Mouse (Mus musculus): Measurements from ENCODE around the gene Atg16l1.

The Atg16l1 gene

GRCm38 (mm10) chr1:87755641-87756470 is at the start of gene Atg16l1:
Gene Atg16l1 (plus strand): TSS chr1:87755870.
- peak; percentile 89 for DNase-seq (ENCODE audit: extremely low spot score)

- no peak for DNase-seq (ENCODE audit: extremely low spot score)
Observed at GRCm38 (mm10) chr1:87706361-87706760, 49.3 kb upstream of the Atg16l1 start.

GRCm38 (mm10) chr1:87709020-87709419 is 46.6 kb upstream of the Atg16l1 start:
- DNase-seq (ENCODE audit: extremely low spot score) = no peak

- no peak for DNase-seq (ENCODE audit: extremely low spot score)
Observed at GRCm38 (mm10) chr1:87709661-87710270, 45.9 kb upstream of the Atg16l1 start.

GRCm38 (mm10) chr1:87711938-87712613 is 43.6 kb upstream of the Atg16l1 start:
- no peak for DNase-seq (ENCODE audit: extremely low spot score)

GRCm38 (mm10) chr1:87712614-87712971 is 43.1 kb upstream of the Atg16l1 start:
- no peak for DNase-seq (ENCODE audit: extremely low spot score)

- peak; percentile 43 for DNase-seq (ENCODE audit: extremely low spot score)
Observed at GRCm38 (mm10) chr1:87721382-87721781, 34.3 kb upstream of the Atg16l1 start.

- DNase-seq (ENCODE audit: extremely low spot score) = no peak
Observed at GRCm38 (mm10) chr1:87722081-87722480, 33.6 kb upstream of the Atg16l1 start.

- no peak for DNase-seq (ENCODE audit: extremely low spot score)
Observed at GRCm38 (mm10) chr1:87723351-87723750, 32.3 kb upstream of the Atg16l1 start.

- no peak for DNase-seq (ENCODE audit: extremely low spot score)
Observed at GRCm38 (mm10) chr1:87729070-87729469, 26.6 kb upstream of the Atg16l1 start.

- DNase-seq (ENCODE audit: extremely low spot score) = no peak
Observed at GRCm38 (mm10) chr1:87729850-87730249, 25.8 kb upstream of the Atg16l1 start.

- no peak for DNase-seq (ENCODE audit: extremely low spot score)
Observed at GRCm38 (mm10) chr1:87730271-87730670, 25.4 kb upstream of the Atg16l1 start.

GRCm38 (mm10) chr1:87733212-87733611 is 22.5 kb upstream of the Atg16l1 start:
- DNase-seq (ENCODE audit: extremely low spot score) = no peak

- no peak for DNase-seq (ENCODE audit: extremely low spot score)
Observed at GRCm38 (mm10) chr1:87734153-87734552, 21.5 kb upstream of the Atg16l1 start.

GRCm38 (mm10) chr1:87740584-87741290 is 14.9 kb upstream of the Atg16l1 start:
- DNase-seq (ENCODE audit: extremely low spot score) = no peak

- no peak for DNase-seq (ENCODE audit: extremely low spot score)
Observed at GRCm38 (mm10) chr1:87749360-87749973, 6.2 kb upstream of the Atg16l1 start.

GRCm38 (mm10) chr1:87763821-87764220 is 8.2 kb downstream of the Atg16l1 start:
- no peak for DNase-seq (ENCODE audit: extremely low spot score)

- DNase-seq (ENCODE audit: extremely low spot score) = no peak
Observed at GRCm38 (mm10) chr1:87765741-87766140, 10.1 kb downstream of the Atg16l1 start.

- no peak for DNase-seq (ENCODE audit: extremely low spot score)
Observed at GRCm38 (mm10) chr1:87766233-87766632, 10.6 kb downstream of the Atg16l1 start.

- DNase-seq (ENCODE audit: extremely low spot score) = no peak
Observed at GRCm38 (mm10) chr1:87769263-87769662, 13.6 kb downstream of the Atg16l1 start.

GRCm38 (mm10) chr1:87770486-87770885 is 14.8 kb downstream of the Atg16l1 start:
- DNase-seq (ENCODE audit: extremely low spot score) = no peak

- DNase-seq (ENCODE audit: extremely low spot score) = no peak
Observed at GRCm38 (mm10) chr1:87771724-87772123, 16.1 kb downstream of the Atg16l1 start.

Data from embryo, embryonic 9.5 days (tissue).